8 mouse cellular contexts compared by ENCODE assay signal in the genomic region with DNA sequence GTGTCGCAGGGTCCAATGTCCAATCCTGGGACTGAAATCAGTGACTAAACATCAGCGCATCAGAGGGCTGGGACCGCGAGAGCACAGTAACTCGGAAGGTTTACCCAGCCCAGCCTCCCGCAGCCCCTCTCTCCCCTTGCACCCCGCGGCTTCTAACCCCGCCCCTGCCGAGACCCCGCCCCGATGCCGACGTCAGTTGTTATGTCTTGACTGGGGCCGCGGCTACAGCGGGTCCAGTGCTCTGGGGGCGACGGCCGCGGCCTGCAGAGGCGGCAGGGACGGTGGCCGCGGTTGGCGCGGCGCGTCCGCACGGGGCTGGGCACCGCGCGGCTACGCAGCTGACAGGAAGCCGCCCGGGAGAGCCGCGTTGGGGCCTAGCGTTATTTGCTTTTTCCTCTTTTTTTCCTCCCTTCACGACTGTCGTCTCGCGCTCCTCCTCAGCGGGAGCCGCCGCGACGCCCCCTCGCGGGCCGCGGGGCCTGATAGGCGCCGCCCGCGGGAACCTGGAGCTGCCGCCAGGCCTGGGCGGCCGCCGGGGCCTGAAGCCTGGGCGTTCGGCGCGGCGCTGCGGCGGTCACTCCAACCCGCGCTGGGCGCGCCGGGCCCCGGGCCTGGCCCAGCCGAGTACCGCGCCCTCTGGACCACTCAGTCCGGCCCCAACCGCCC. TPM values are rescaled to one million over a fixed set of nuclear protein-coding genes. Genes with fewer than 3 reads are reported as not detected.
DNase-seq lines count a peak whose midpoint lies in the region; ATAC-seq and TF ChIP-seq lines count a peak whose summit lies in the region.

TSS of gene Rnf103 (plus strand) at position 220 of the 666 bp plus-strand sequence.

- intact Hi-C loops in heart, postnatal 10 days (cut with DNase I), result loop anchor here (2.0 kb wide), 1 partner anchor 53 kb away; the partner anchor contains the start of gene Rmnd5a

- H3K27ac ChIP-seq in forebrain, embryonic 13.5 days, result peak within 1 kb of the TSS; percentile 99
- peak within 1 kb of the TSS; percentile 100 for H3K27ac ChIP-seq in liver, postnatal 0 days (ENCODE audit: low read depth)
- H3K27ac ChIP-seq in neural tube, embryonic 14.5 days (ENCODE audit: low read depth, low read length), result peak within 1 kb of the TSS; percentile 99

- peak within 1 kb of the TSS; percentile 100 for H3K9ac ChIP-seq in forebrain, embryonic 13.5 days
- peak within 1 kb of the TSS; percentile 99 for H3K9ac ChIP-seq in liver, postnatal 0 days (replicated peaks)
- peak within 1 kb of the TSS; percentile 100 for H3K9ac ChIP-seq in neural tube, embryonic 14.5 days (replicated peaks; ENCODE audit: low read depth, low read length)

- H3K27me3 ChIP-seq in E14TG2a.4 (ENCODE audit: insufficient read depth, low read length), result peaks cover 12% of the 10 kb centered on the region
- no peaks in the 10 kb centered on the region for H3K27me3 ChIP-seq in forebrain, embryonic 13.5 days
- H3K27me3 ChIP-seq in liver, postnatal 0 days (ENCODE audit: insufficient read depth, low read length), result no peaks in the 10 kb centered on the region
- H3K27me3 ChIP-seq in neural tube, embryonic 14.5 days (ENCODE audit: control insufficient read depth, insufficient read depth, low read length), result no peaks in the 10 kb centered on the region

- TF ChIP-seq CTCF in E14TG2a.4 (conservative IDR thresholded peaks at IDR 0.05; ENCODE audit: low read length), result no peak
- peak; percentile 42 for TF ChIP-seq CTCF in liver, postnatal 0 days (IDR thresholded peaks at IDR 0.05; ENCODE audit: low read depth)

- peak; percentile 66 for DNase-seq in c-Kit-positive CD71-positive TER-119-positive erythroid progenitor cells, embryonic 14.5 days (ENCODE audit: low spot score)
- DNase-seq in heart, postnatal 10 days, result peak; percentile 95 to 96
- peak; percentile 73 for DNase-seq in large intestine, adult 2 months (ENCODE audit: low read depth, low spot score)
- DNase-seq in liver, postnatal 0 days, result peak; percentile 95
- DNase-seq in testis, postnatal 10 days (ENCODE audit: low spot score), result peak; percentile 97

- H3K4me2 ChIP-seq in forebrain, embryonic 13.5 days, result peak within 1 kb of the TSS; percentile 78
- peak within 1 kb of the TSS; percentile 90 for H3K4me2 ChIP-seq in liver, postnatal 0 days (ENCODE audit: low read depth, low read length)
- H3K4me2 ChIP-seq in neural tube, embryonic 14.5 days (ENCODE audit: low read depth, low read length), result peak within 1 kb of the TSS; percentile 73

- WGBS in forebrain, embryonic 13.5 days, result under 1% methylated on average over 48 of the region's 79 CpGs
- WGBS in large intestine, adult 2 months, result under 1% methylated on average over 78 of the region's 79 CpGs
- under 1% methylated on average over 45 of the region's 79 CpGs for WGBS in liver, postnatal 0 days (ENCODE audit: insufficient replicate concordance)
- WGBS in neural tube, embryonic 14.5 days, result 0% methylated on average over 66 of the region's 79 CpGs

- ATAC-seq in forebrain, embryonic 13.5 days, result peak; percentile 99
- ATAC-seq in liver, postnatal 0 days, result peak; percentile 92
- ATAC-seq in neural tube, embryonic 14.5 days (ENCODE audit: low read depth), result peak; percentile 98

- H3K4me3 ChIP-seq in E14TG2a.4 (replicated peaks; ENCODE audit: low read length), result peak within 1 kb of the TSS; percentile 87
- peak within 1 kb of the TSS; percentile 79 for H3K4me3 ChIP-seq in forebrain, embryonic 13.5 days
- peak within 1 kb of the TSS; percentile 95 for H3K4me3 ChIP-seq in liver, postnatal 0 days (ENCODE audit: low read depth, low read length)
- peak within 1 kb of the TSS; percentile 97 for H3K4me3 ChIP-seq in neural tube, embryonic 14.5 days (ENCODE audit: low read depth, low read length)

- H3K4me1 ChIP-seq in E14TG2a.4 (replicated peaks; ENCODE audit: low read depth, low read length), result peaks cover 12% of the 10 kb centered on the region
- peaks cover 18% of the 10 kb centered on the region for H3K4me1 ChIP-seq in forebrain, embryonic 13.5 days
- H3K4me1 ChIP-seq in liver, postnatal 0 days (ENCODE audit: insufficient read depth), result peaks cover 10% of the 10 kb centered on the region
- H3K4me1 ChIP-seq in neural tube, embryonic 14.5 days (ENCODE audit: control insufficient read depth, insufficient read depth, low read length), result peaks cover 15% of the 10 kb centered on the region

- no peak for TF ChIP-seq EP300 in liver, postnatal 0 days (IDR thresholded peaks at IDR 0.05; ENCODE audit: low read depth)

- H3K9me3 ChIP-seq in E14TG2a.4 (ENCODE audit: low read length), result no peaks in the 10 kb centered on the region
- H3K9me3 ChIP-seq in forebrain, embryonic 13.5 days (replicated peaks), result no peaks in the 10 kb centered on the region
- H3K9me3 ChIP-seq in liver, postnatal 0 days (ENCODE audit: low read length), result no peaks in the 10 kb centered on the region
- no peaks in the 10 kb centered on the region for H3K9me3 ChIP-seq in neural tube, embryonic 14.5 days (ENCODE audit: control insufficient read depth, low read length)

- H3K36me3 ChIP-seq in E14TG2a.4 (ENCODE audit: insufficient read depth, low read length), result no peaks in the 10 kb centered on the region
- 0 out of 2 replicates have a peak, but pooled peaks cover 5% of the 10 kb centered on the region for H3K36me3 ChIP-seq in forebrain, embryonic 13.5 days (ENCODE audit: poor library complexity, severe bottlenecking)
- peaks cover 15% of the 10 kb centered on the region for H3K36me3 ChIP-seq in liver, postnatal 0 days (replicated peaks; ENCODE audit: insufficient read depth, low read length)
- no peaks in the 10 kb centered on the region for H3K36me3 ChIP-seq in neural tube, embryonic 14.5 days (ENCODE audit: control insufficient read depth, insufficient read depth, low read length)

RNA-seq across cellular contexts. Expression of gene Rnf103, which starts in this region (rescaled TPM):
- 16.9 and 18.8 TPM in 2 replicates for polyA plus RNA-seq in forebrain, embryonic 13.5 days (2015; fragmentation: Nextera tagmentation; extraction: Ambion mirVana)
- total RNA-seq in heart, postnatal 10 days (2021), result 10 to 100 TPM; 30.1 to 32.7 TPM
- 10.8 and 19.1 TPM in 2 replicates for polyA plus RNA-seq in large intestine, adult 2 months (2012; rRNA removed)
- polyA plus RNA-seq in liver, postnatal 0 days (2015; fragmentation: Nextera tagmentation; extraction: Ambion mirVana), result 24.0 and 28.0 TPM in 2 replicates
- 30.7 and 32.1 TPM in 2 replicates for polyA plus RNA-seq in neural tube, embryonic 14.5 days (2014; fragmentation: Nextera tagmentation; extraction: Ambion mirVana)

Comparison
In these comparisons a context has a peak if more than half of its experiments do, and no peak if none do; other contexts are left out.
1. Peak in every context shown above with its lines: DNase-seq, ATAC-seq, H3K4me3 ChIP-seq and H3K27ac ChIP-seq.